Mouse (Mus musculus) embryo, embryonic 11.5 days (tissue): ENCODE measurements at regions not wholly inside any gene's neighbourhood (a gene's known extent, or its start where the extent isn't known, plus 50 kb on each side); places are given as distances from the start of the nearest gene placed in this dataset.

Source experiments
- DNase-seq: peaks from one replicate; pipeline ENCODE4 v3.0.0-alpha.2; 2012; ENCODE audit warnings: low read depth, low spot score

- DNase-seq: no peak
Observed at GRCm38 (mm10) chr15:43926034-43926433, 3791.9 kb downstream of the 9330182O14Rik start.

DNA sequence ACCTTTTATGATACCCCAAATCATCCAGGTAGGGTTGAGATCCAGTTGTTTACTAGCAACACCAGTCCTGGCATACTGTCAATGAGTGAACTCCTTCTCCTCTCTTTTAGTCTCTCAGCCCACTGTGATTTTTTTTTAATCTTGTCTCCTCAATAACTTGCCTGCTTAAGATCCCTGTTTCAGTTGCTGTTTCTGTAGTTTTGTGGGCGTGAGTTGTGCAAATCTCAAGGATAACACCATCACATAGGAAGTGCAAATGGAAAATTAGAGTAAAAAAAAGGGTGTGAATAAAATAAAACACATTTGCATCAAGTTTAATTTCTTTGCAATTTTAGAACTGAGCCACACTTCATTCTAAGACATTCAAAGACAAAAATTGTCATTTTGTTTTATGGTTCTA lies 3799.4 kb downstream of the 9330182O14Rik start:
- no peak for DNase-seq

- no peak for DNase-seq
Observed at GRCm38 (mm10) chr15:43940424-43940823, 3806.3 kb downstream of the 9330182O14Rik start.

GRCm38 (mm10) chr15:43940905-43941304 lies 3806.7 kb downstream of the 9330182O14Rik start:
- no peak for DNase-seq

DNA sequence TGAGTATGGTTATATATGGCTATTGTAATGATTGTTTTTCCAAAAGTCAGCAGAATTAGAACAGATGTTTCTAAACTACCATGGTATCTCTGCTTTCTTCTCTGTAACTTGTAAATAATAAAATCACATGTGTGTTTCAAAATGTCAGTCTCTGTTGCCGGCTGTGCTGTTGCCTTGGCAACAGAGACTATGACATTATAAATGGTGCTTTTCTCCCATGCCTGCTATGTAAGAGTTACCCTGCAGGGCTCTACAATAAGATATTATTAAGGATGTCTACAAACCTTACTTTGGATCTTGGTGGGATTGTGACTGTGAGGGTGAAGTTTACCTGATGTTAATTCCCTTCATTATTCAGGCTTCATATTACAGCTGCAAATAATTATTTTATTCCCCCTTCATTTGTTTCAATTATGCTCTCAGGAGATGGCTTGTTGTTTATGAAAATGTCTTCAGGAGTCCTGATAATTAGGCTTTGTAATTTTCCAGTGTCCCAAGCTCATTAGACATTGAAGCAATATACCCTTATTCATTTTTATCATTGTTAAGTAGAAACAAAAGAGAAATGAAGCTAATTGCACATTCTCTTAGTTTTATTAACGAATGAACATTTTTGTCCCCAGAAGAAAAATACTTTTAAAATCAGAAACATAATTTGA lies 3808.0 kb downstream of the 9330182O14Rik start:
- no peak for DNase-seq

DNA sequence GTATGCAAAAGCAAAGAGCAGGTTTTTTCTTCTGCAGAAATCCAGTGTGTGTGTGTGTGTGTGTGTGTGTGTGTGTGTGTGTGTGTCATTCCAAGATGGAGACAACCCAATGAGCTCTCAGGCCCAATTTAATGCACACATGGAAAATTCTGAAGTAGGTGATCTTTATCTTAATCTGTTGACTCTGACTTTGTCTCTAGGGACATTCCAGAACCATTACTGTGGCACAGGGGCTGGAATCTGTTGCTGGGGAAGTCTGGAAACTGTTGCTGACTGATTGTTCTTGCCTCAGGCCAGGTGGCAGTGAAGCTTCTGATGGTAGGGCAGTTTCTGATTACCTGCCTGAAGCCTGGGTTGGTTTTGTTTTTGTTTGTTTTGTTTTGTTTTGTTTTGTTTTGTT lies 3850.8 kb downstream of the 9330182O14Rik start:
- DNase-seq: no peak

DNA sequence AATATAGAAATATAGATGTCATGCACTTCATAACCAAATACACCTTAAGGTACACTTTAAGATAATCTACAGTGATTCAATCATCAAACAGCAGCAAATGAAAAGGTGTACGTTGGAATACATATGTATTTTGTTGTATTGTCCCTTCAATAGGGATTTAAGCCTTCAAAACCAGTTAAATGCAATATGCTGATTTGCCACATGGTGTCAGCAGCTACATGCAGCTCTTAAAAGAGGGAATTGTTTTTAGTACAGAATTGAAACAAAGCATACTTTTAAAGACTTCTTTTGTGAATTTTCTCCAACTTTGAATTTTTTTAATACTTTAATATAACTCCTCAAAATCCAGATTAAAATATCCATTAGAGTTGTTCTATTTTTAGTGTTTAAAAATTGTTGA lies 3857.1 kb downstream of the 9330182O14Rik start:
- DNase-seq: peak; percentile 35

DNA sequence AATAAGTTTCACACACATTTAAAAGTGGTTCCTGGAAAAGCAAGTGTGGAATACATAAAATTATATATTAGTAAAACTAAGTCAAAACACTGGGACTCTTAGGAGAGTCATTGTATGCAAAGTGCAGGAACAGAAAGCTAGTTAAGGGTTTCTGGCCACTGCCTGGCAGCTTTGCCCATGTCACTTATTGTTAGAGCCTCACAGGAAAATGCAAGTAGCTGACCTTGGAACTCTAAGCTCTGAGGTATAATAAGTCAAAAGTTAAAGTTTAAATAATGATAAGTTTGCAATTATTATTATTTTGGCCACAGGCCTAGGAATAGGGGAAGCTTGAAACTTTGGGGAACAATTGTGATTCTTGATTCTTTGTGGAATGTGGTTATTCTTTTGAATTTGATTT lies 3858.8 kb downstream of the 9330182O14Rik start:
- DNase-seq: no peak

- no peak for DNase-seq
Observed at GRCm38 (mm10) chr15:44026468-44027028, 3892.4 kb downstream of the 9330182O14Rik start.

DNA sequence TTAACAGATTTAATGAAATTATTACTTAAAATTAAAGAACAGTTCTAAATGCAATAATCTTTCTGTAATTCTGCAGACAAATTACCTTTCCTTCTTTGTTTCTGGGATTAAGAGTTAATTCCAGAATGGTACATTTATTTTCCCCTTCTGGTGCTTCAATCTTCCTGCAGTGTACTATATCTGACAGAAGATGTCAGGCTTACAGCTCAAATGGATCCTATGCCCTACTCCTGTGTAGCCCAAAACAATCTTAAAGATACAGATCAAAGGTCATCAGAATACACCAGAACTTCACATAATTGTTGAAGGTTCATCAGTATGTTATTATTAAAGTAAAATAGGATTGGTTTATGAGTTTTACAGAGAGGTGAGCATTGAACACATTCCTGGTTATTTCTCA lies 3901.7 kb downstream of the 9330182O14Rik start:
- no peak for DNase-seq

DNA sequence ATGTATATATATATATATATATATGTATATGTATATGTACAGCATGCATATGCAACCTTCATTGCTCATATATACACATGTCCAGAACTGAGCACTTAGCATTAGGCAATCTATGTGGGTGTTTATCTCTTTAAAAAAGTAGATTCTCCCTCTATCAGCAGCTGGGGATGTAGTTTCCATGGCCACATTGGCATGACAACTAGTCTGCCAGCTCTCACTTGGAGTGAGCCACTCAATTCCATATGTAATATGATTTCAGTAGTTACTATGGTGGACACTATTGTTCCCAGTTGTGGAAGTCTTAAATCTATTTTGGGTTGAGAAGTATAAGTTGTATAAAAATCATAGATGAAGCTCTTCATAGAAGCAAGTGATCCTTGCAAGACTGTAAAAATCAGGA lies 3903.7 kb downstream of the 9330182O14Rik start:
- DNase-seq: no peak

DNA sequence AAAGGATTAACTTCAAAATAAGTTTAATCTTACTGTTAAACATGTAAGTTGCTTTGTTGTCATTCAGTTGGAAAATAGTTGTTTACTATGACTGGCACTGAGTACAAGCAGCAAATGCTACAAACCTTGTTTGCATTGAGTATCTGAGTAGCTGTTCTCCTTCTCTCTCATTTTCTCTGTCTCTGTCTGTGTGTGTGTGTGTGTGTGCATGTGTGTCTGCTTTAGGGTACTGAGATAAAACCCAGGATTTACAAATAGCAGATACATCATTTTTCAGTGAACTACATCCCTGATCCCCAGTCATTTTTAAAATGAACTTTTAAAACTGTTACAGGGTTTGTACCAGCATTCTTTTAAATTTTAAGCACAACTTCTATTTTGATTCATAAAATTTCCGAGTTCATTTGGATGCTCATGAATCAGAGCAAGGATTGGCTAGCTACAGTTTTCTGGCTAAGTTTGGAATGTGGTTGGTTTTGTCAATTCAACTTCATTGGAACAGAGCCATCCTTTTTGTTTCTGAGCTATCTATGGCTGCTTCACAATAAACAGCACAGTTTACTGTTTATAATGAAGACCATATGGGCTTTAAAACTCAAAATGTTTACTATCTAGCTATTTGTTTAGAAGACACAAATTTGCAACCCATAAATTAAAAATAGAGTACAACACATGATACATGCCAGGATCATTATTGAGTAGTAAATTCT lies 3916.6 kb downstream of the 9330182O14Rik start:
- DNase-seq: no peak

GRCm38 (mm10) chr15:44064855-44065254 lies 3930.7 kb downstream of the 9330182O14Rik start:
- DNase-seq: no peak

- DNase-seq: no peak
Observed at GRCm38 (mm10) chr15:44083680-44084079, 3949.5 kb downstream of the 9330182O14Rik start.

GRCm38 (mm10) chr15:44112328-44112944 lies 3978.3 kb downstream of the 9330182O14Rik start:
- DNase-seq: no peak

GRCm38 (mm10) chr15:44134213-44134612 lies 4000.0 kb downstream of the 9330182O14Rik start:
- DNase-seq: no peak
